18 mouse cellular contexts compared by ENCODE assay signal in genomic region chr11:73026961-73027360, GRCm38 (mm10). TPM values are rescaled to one million over a fixed set of nuclear protein-coding genes. Genes with fewer than 3 reads are reported as not detected.
DNase-seq lines count a peak whose midpoint lies in the region; ATAC-seq lines count a peak whose summit lies in the region.
"Had no signal": no experiment of that assay in that cellular context is flagged by ENCODE, and none has a peak within 500 bp of the region (broad histone marks: within the 10 kb centered on the region; RNA-seq: fewer than 3 reads in every experiment).

No protein-coding gene starts in this region.

- WGBS in midbrain, embryonic 11.5 days, result 59% methylated on average over 8 of the region's 8 CpGs
- WGBS in midbrain, embryonic 15.5 days, result 59% methylated on average over 8 of the region's 8 CpGs
- WGBS in limb, embryonic 11.5 days, result 50% methylated on average over 8 of the region's 8 CpGs

- ATAC-seq in midbrain, embryonic 11.5 days (ENCODE audit: low FRiP score), result no peak
- ATAC-seq in midbrain, embryonic 15.5 days (replicated peaks), result no peak
- no peak for ATAC-seq in limb, embryonic 11.5 days (ENCODE audit: insufficient number of reproducible peaks, low FRiP score, low TSS enrichment, low read depth)
- ATAC-seq: hindbrain, embryonic 16.5 days; liver, embryonic 12.5 days; midbrain, embryonic 16.5 days had no signal

- H3K9me3 ChIP-seq in midbrain, embryonic 11.5 days (ENCODE audit: control insufficient read depth, low read length), result no peaks in the 10 kb centered on the region
- no peaks in the 10 kb centered on the region for H3K9me3 ChIP-seq in midbrain, embryonic 15.5 days
- no peaks in the 10 kb centered on the region for H3K9me3 ChIP-seq in limb, embryonic 11.5 days (ENCODE audit: control insufficient read depth, low read length)
- H3K9me3 ChIP-seq: forebrain, embryonic 10.5 days; liver, embryonic 12.5 days; stomach, embryonic 15.5 days had no signal

- H3K4me2 ChIP-seq in midbrain, embryonic 11.5 days, result no peak overlapping the region
- no peak overlapping the region for H3K4me2 ChIP-seq in midbrain, embryonic 15.5 days
- H3K4me2 ChIP-seq in limb, embryonic 11.5 days (ENCODE audit: low read depth, severe bottlenecking), result no peak overlapping the region
- H3K4me2 ChIP-seq: liver, embryonic 12.5 days; stomach, embryonic 15.5 days had no signal

- peak; percentile 28 for DNase-seq in midbrain, embryonic 11.5 days (ENCODE audit: low spot score, missing footprints)
- no peak for DNase-seq in limb, embryonic 11.5 days (ENCODE audit: low spot score)
- peak; percentile 54 for DNase-seq in lung, postnatal 14 days
- DNase-seq in kidney, adult 11 months, result no peak
- no peak for DNase-seq in embryo, embryonic 10 days (ENCODE audit: low spot score)
- DNase-seq in thymus, postnatal 10 days (ENCODE audit: low spot score in 2 of 2), result no peak
- DNase-seq in left cerebral cortex, postnatal 25 days (ENCODE audit: low spot score in 2 of 2), result no peak
- DNase-seq: gastrocnemius, postnatal 25 days; heart, postnatal 4 days; left cerebral cortex, postnatal 4 days; spleen, adult 18-20 months; thymus, postnatal 25 days had no signal

- no peak overlapping the region for H3K9ac ChIP-seq in midbrain, embryonic 11.5 days (ENCODE audit: low read length)
- H3K9ac ChIP-seq in midbrain, embryonic 15.5 days, result no peak overlapping the region
- 0 out of 2 replicates have a peak overlapping the region, but pooled peaks have one; percentile 4 for H3K9ac ChIP-seq in limb, embryonic 11.5 days (ENCODE audit: low read length)
- H3K9ac ChIP-seq: liver, embryonic 12.5 days; stomach, embryonic 15.5 days had no signal

- no peak overlapping the region for H3K27ac ChIP-seq in midbrain, embryonic 11.5 days (ENCODE audit: low read depth, low read length)
- no peak overlapping the region for H3K27ac ChIP-seq in midbrain, embryonic 15.5 days
- H3K27ac ChIP-seq in limb, embryonic 11.5 days (replicated peaks; ENCODE audit: low read depth, low read length), result no peak overlapping the region
- H3K27ac ChIP-seq: forebrain, embryonic 10.5 days; liver, embryonic 12.5 days; stomach, embryonic 15.5 days had no signal

- no peak overlapping the region for H3K4me3 ChIP-seq in midbrain, embryonic 11.5 days (ENCODE audit: low read depth, low read length)
- no peak overlapping the region for H3K4me3 ChIP-seq in midbrain, embryonic 15.5 days
- no peak overlapping the region for H3K4me3 ChIP-seq in limb, embryonic 11.5 days (ENCODE audit: low read depth, low read length)
- H3K4me3 ChIP-seq: forebrain, embryonic 10.5 days; liver, embryonic 12.5 days; stomach, embryonic 15.5 days had no signal

- H3K4me1 ChIP-seq in midbrain, embryonic 11.5 days (ENCODE audit: control insufficient read depth, insufficient read depth, low read length), result peaks cover 13% of the 10 kb centered on the region
- H3K4me1 ChIP-seq in midbrain, embryonic 15.5 days, result peaks cover 11% of the 10 kb centered on the region
- H3K4me1 ChIP-seq in limb, embryonic 11.5 days (ENCODE audit: control insufficient read depth, insufficient read depth, low read length), result no peaks in the 10 kb centered on the region; the same call in 1 of the 2 replicates

- intact Hi-C loops in left cerebral cortex, postnatal 25 days (cut with DNase I), result no loop called here

- no peaks in the 10 kb centered on the region; the same call in 1 of the 2 replicates for H3K27me3 ChIP-seq in midbrain, embryonic 11.5 days (ENCODE audit: control insufficient read depth, insufficient read depth, low read length)
- no peaks in the 10 kb centered on the region for H3K27me3 ChIP-seq in midbrain, embryonic 15.5 days (replicated peaks)
- no peaks in the 10 kb centered on the region for H3K27me3 ChIP-seq in limb, embryonic 11.5 days (ENCODE audit: control insufficient read depth, insufficient read depth, low read length)
- H3K27me3 ChIP-seq: stomach, embryonic 15.5 days had no signal

- no peaks in the 10 kb centered on the region for H3K36me3 ChIP-seq in midbrain, embryonic 11.5 days (ENCODE audit: control insufficient read depth, insufficient read depth, low read length)
- H3K36me3 ChIP-seq in midbrain, embryonic 15.5 days (replicated peaks), result no peaks in the 10 kb centered on the region
- no peaks in the 10 kb centered on the region for H3K36me3 ChIP-seq in limb, embryonic 11.5 days (ENCODE audit: control insufficient read depth, insufficient read depth, low read length)
- H3K36me3 ChIP-seq: forebrain, embryonic 10.5 days; liver, embryonic 12.5 days had no signal

RNA-seq across cellular contexts. Expression of gene Camkk1, which starts 8.2 kb away (rescaled TPM):
- 3.7 and 4.2 TPM in 2 replicates for polyA plus RNA-seq in midbrain, embryonic 11.5 days (2014; fragmentation: Nextera tagmentation; extraction: Ambion mirVana)
- polyA plus RNA-seq in midbrain, embryonic 15.5 days (2015; fragmentation: Nextera tagmentation; extraction: Ambion mirVana), result 29.8 and 30.6 TPM in 2 replicates
- polyA plus RNA-seq in limb, embryonic 11.5 days (2014; fragmentation: Nextera tagmentation; extraction: Ambion mirVana), result 2.7 and 3.0 TPM in 2 replicates
- 10 to 100 TPM; 79.5 to 92.4 TPM for total RNA-seq in left cerebral cortex, postnatal 25 days (2021)

RNA-seq across cellular contexts. Expression of gene Ncbp3, which starts 20.6 kb away (rescaled TPM):
- polyA plus RNA-seq in midbrain, embryonic 11.5 days (2014; fragmentation: Nextera tagmentation; extraction: Ambion mirVana), result 10.8 and 11.0 TPM in 2 replicates
- polyA plus RNA-seq in midbrain, embryonic 15.5 days (2015; fragmentation: Nextera tagmentation; extraction: Ambion mirVana), result 10.9 and 12.7 TPM in 2 replicates
- polyA plus RNA-seq in limb, embryonic 11.5 days (2014; fragmentation: Nextera tagmentation; extraction: Ambion mirVana), result 13.8 and 14.4 TPM in 2 replicates
- total RNA-seq in left cerebral cortex, postnatal 25 days (2021), result 1 to 10 TPM; 8.3 to 8.9 TPM

RNA-seq across cellular contexts. Expression of gene P2rx1, which starts 28.1 kb away (rescaled TPM):
- 1.2 and 1.3 TPM in 2 replicates for polyA plus RNA-seq in midbrain, embryonic 11.5 days (2014; fragmentation: Nextera tagmentation; extraction: Ambion mirVana)
- polyA plus RNA-seq in midbrain, embryonic 15.5 days (2015; fragmentation: Nextera tagmentation; extraction: Ambion mirVana), result 0.33 and 0.45 TPM in 2 replicates
- polyA plus RNA-seq in limb, embryonic 11.5 days (2014; fragmentation: Nextera tagmentation; extraction: Ambion mirVana), result 1.3 and 2.0 TPM in 2 replicates
- 1 to 10 TPM in 1 of 2 experiments, under 1 TPM in 1; 0.28 to 1.0 TPM for total RNA-seq in left cerebral cortex, postnatal 25 days (2021)

Comparison
In these comparisons a context has a peak if more than half of its experiments do, and no peak if none do; other contexts are left out.
1. DNase-seq: peak in midbrain, embryonic 11.5 days (single experiment) and lung, postnatal 14 days (single experiment); none in limb, embryonic 11.5 days (single experiment), kidney, adult 11 months (single experiment), embryo, embryonic 10 days (single experiment), thymus, postnatal 10 days (0 of 2) and left cerebral cortex, postnatal 25 days (0 of 2).